Mouse (Mus musculus): ENCODE measurements around the gene Tmem252. TPM values are rescaled to one million over a fixed set of nuclear protein-coding genes. Genes with fewer than 3 reads are reported as not detected.

Gene Tmem252
- polyA plus RNA-seq, 2 experiments = 0.03 to 0.11 TPM

- WGBS (ENCODE audit: insufficient replicate concordance) = 69% methylated on average over 2 of the region's 2 CpGs
- Histone ChIP-seq H3K27me3 (ENCODE audit: control insufficient read depth, insufficient read depth, low read length) (no peaks in the 10 kb centered on the region), H3K9me3 (ENCODE audit: control insufficient read depth, low read length) (no peaks in the 10 kb centered on the region), H3K9ac (replicated peaks) (no peak overlapping the region), H3K4me2 (ENCODE audit: low read depth) (no peak overlapping the region), H3K27ac (no peak overlapping the region), H3K4me3 (ENCODE audit: insufficient read depth in 1 of 2, low read depth in 2 of 2, low read length in 2 of 2) (no peak overlapping the region), H3K36me3 (replicated peaks; ENCODE audit: control insufficient read depth, insufficient read depth, low read depth) (no peaks in the 10 kb centered on the region), H3K4me1 (replicated peaks; ENCODE audit: control insufficient read depth in 2 of 2, insufficient read depth in 2 of 2, low read length in 1 of 2) (no peaks in the 10 kb centered on the region)
- no peak for DNase-seq (ENCODE audit: low read depth in 3 of 3, low spot score in 3 of 3)
- ATAC-seq (ENCODE audit: insufficient read depth) = no peak
- TF ChIP-seq CTCF (IDR thresholded peaks at IDR 0.05; ENCODE audit: low read depth) (no peak), EP300 (IDR thresholded peaks at IDR 0.05; ENCODE audit: low read depth) (no peak)
These were observed 11.5 kb upstream of the Tmem252 start for GRCm38 (mm10) chr19:24662346-24662745.

DNA sequence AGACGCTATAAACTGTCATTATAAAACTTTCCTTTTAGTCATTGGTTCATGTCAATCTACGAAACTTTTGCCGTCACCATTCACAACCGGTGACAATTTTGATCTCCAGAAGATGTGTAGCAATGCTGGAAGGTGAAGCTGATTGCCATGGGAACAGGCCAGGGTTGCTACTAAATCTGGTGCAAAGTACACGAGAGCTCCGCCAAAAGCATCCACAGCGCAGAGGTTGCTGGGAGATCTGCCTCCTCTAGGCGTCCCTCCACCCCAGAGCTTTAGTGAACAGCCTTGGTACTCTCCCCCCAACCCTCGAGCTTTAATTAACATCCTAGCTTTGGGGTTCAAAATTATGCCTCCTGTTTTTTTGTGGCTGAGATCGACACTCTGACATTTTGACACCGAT is 8.0 kb upstream of the Tmem252 start:
- H3K36me3 ChIP-seq (replicated peaks; ENCODE audit: control insufficient read depth, insufficient read depth, low read depth) = no peaks in the 10 kb centered on the region
- DNase-seq (ENCODE audit: low read depth in 3 of 3, low spot score in 3 of 3) = no peak
- H3K27me3 ChIP-seq (ENCODE audit: control insufficient read depth, insufficient read depth, low read length) = no peaks in the 10 kb centered on the region
- H3K9ac ChIP-seq (replicated peaks) = no peak overlapping the region
- no peaks in the 10 kb centered on the region for H3K4me1 ChIP-seq (replicated peaks; ENCODE audit: control insufficient read depth in 2 of 2, insufficient read depth in 2 of 2, low read length in 1 of 2)
- no peaks in the 10 kb centered on the region for H3K9me3 ChIP-seq (ENCODE audit: control insufficient read depth, low read length)
- WGBS (ENCODE audit: insufficient replicate concordance) = 56% methylated on average over 11 of the region's 11 CpGs
- H3K4me3 ChIP-seq (ENCODE audit: insufficient read depth in 1 of 2, low read depth in 2 of 2, low read length in 2 of 2) = no peak overlapping the region
- TF ChIP-seq EP300 (IDR thresholded peaks at IDR 0.05; ENCODE audit: low read depth) = no peak
- no peak for TF ChIP-seq CTCF (IDR thresholded peaks at IDR 0.05; ENCODE audit: low read depth)
- no peak for ATAC-seq (ENCODE audit: insufficient read depth)
- H3K27ac ChIP-seq = no peak overlapping the region
- no peak overlapping the region for H3K4me2 ChIP-seq (ENCODE audit: low read depth)

- Histone ChIP-seq H3K4me2 (ENCODE audit: low read depth) (no peak overlapping the region), H3K4me3 (ENCODE audit: insufficient read depth in 1 of 2, low read depth in 2 of 2, low read length in 2 of 2) (no peak overlapping the region)
- 52% methylated on average over 3 of the region's 3 CpGs for WGBS (ENCODE audit: insufficient replicate concordance)
These were observed 6.3 kb upstream of the Tmem252 start for GRCm38 (mm10) chr19:24667527-24667926.

DNA sequence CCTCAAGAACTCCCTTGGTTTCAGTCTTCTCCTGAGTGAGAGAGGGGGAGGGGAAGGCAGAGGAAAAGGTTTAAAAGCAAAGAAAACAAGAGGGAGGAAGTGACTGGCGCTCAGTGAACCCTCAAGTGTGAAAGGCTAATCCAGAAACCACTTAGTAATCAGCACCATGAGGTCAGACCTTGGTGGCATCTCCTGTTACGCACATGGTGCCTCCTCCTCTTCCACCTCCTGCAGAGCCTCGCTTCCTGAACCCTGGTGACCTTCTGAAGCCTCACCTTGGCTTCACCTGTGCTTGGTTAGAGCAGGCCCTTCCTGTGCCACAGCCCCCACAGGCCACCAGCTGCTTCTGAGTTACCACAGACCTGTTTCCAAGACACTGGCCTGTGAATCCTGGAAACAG is 2.2 kb upstream of the Tmem252 start:
- no peaks in the 10 kb centered on the region for H3K36me3 ChIP-seq (replicated peaks; ENCODE audit: control insufficient read depth, insufficient read depth, low read depth)
- WGBS (ENCODE audit: insufficient replicate concordance) = 18% methylated on average over 3 of the region's 3 CpGs
- no peak overlapping the region for H3K4me3 ChIP-seq (ENCODE audit: insufficient read depth in 1 of 2, low read depth in 2 of 2, low read length in 2 of 2)
- H3K27me3 ChIP-seq (ENCODE audit: control insufficient read depth, insufficient read depth, low read length) = no peaks in the 10 kb centered on the region
- no peak overlapping the region for H3K4me2 ChIP-seq (ENCODE audit: low read depth)
- no peak for DNase-seq (ENCODE audit: low read depth in 3 of 3, low spot score in 3 of 3)
- H3K27ac ChIP-seq = no peak overlapping the region
- TF ChIP-seq EP300 (IDR thresholded peaks at IDR 0.05; ENCODE audit: low read depth) (no peak), CTCF (IDR thresholded peaks at IDR 0.05; ENCODE audit: low read depth) (no peak)
- H3K9ac ChIP-seq (replicated peaks) = no peak overlapping the region
- 0 out of 4 replicates have a peak, but pooled peaks cover 0 to 2% of the 10 kb centered on the region in 2 experiments for H3K4me1 ChIP-seq (replicated peaks; ENCODE audit: control insufficient read depth in 2 of 2, insufficient read depth in 2 of 2, low read length in 1 of 2)
- ATAC-seq (ENCODE audit: insufficient read depth) = no peak
- no peaks in the 10 kb centered on the region for H3K9me3 ChIP-seq (ENCODE audit: control insufficient read depth, low read length)

More at GRCm38 (mm10) chr19:24667527-24667926, 6.3 kb upstream of the Tmem252 start:
- DNase-seq (ENCODE audit: low read depth in 3 of 3, low spot score in 3 of 3) (no peak), ATAC-seq (ENCODE audit: insufficient read depth) (no peak)
- Histone ChIP-seq H3K9ac (replicated peaks) (no peak overlapping the region), H3K27ac (no peak overlapping the region), H3K9me3 (ENCODE audit: control insufficient read depth, low read length) (no peaks in the 10 kb centered on the region), H3K4me1 (replicated peaks; ENCODE audit: control insufficient read depth in 2 of 2, insufficient read depth in 2 of 2, low read length in 1 of 2) (0 out of 4 replicates have a peak, but pooled peaks cover 0 to 2% of the 10 kb centered on the region in 2 experiments), H3K36me3 (replicated peaks; ENCODE audit: control insufficient read depth, insufficient read depth, low read depth) (no peaks in the 10 kb centered on the region), H3K27me3 (ENCODE audit: control insufficient read depth, insufficient read depth, low read length) (no peaks in the 10 kb centered on the region)
- TF ChIP-seq CTCF (IDR thresholded peaks at IDR 0.05; ENCODE audit: low read depth) (no peak), EP300 (IDR thresholded peaks at IDR 0.05; ENCODE audit: low read depth) (no peak)

DNA sequence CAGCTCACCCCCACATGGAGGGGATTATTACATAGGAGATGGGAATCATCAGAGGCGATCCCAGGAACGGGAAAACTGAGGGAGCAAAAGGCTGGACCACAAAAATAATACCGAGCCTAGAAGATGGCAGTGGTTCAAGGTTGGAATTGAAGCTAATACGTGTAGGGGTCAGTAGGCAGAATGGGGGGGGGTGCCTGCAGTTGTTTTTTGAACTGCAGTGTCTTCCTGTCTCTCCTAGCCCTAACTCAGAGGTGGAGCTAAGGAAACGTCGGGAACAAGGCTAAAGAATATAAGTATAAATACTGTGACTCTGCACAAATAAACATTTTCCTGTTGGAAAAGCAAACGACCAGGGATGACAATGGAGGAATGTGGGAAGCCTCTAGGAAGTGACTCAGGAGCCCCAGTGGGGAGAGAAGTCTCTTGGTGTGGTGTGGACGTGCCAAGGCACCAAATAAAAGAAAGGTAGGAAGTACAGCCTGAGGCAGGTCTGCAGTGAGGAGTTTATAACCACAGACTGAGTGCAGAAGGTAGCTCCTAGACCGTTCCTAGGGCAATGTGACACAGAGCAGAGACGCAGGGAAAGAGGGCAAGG is 1.3 kb upstream of the Tmem252 start:
- no peak for DNase-seq (ENCODE audit: low read depth in 3 of 3, low spot score in 3 of 3)
- 35% methylated on average over 10 of the region's 10 CpGs for WGBS (ENCODE audit: insufficient replicate concordance)
- no peak for ATAC-seq (ENCODE audit: insufficient read depth)

More for the DNA sequence above, 1.3 kb upstream of the Tmem252 start:
- Histone ChIP-seq H3K9me3 (ENCODE audit: control insufficient read depth, low read length) (no peaks in the 10 kb centered on the region), H3K4me2 (ENCODE audit: low read depth) (no peak overlapping the region), H3K27me3 (ENCODE audit: control insufficient read depth, insufficient read depth, low read length) (no peaks in the 10 kb centered on the region), H3K9ac (replicated peaks) (no peak overlapping the region), H3K27ac (no peak overlapping the region), H3K36me3 (replicated peaks; ENCODE audit: control insufficient read depth, insufficient read depth, low read depth) (no peaks in the 10 kb centered on the region), H3K4me1 (replicated peaks; ENCODE audit: control insufficient read depth in 2 of 2, insufficient read depth in 2 of 2, low read length in 1 of 2) (0 out of 4 replicates have a peak, but pooled peaks cover 0 to 2% of the 10 kb centered on the region in 2 experiments), H3K4me3 (ENCODE audit: insufficient read depth in 1 of 2, low read depth in 2 of 2, low read length in 2 of 2) (no peak overlapping the region)
- TF ChIP-seq CTCF (IDR thresholded peaks at IDR 0.05; ENCODE audit: low read depth) (no peak), EP300 (IDR thresholded peaks at IDR 0.05; ENCODE audit: low read depth) (no peak)

Data from liver, embryonic 14.5 days (tissue).